Mouse (Mus musculus) kidney, adult 2 months (tissue): ENCODE data around the gene Cnep1r1.

Source experiments
- CTCF ChIP-seq: fragments of 200-500 bp; conservative IDR thresholded peaks from 2 replicates; pipeline ENCODE4 v1.5.1; 2011; ENCODE audit warnings: low read depth, mild to moderate bottlenecking, control low read depth, low read length, moderate library complexity, mixed read lengths; ENCODE audit not compliant: insufficient read depth, insufficient read length
- POLR2A ChIP-seq: fragments of 200-500 bp; IDR thresholded peaks from one replicate; pipeline ENCODE4 v1.6.1; 2011; ENCODE audit warnings: low read depth, low read length, control low read depth

GRCm38 (mm10) chr8:88177291-88177690 lies 58.7 kb downstream of the Cnep1r1 start:
- TF ChIP-seq POLR2A (no peak), CTCF (no peak)
